Mouse (Mus musculus): ENCODE results near the gene Apol7a. TPM values are rescaled to one million over a fixed set of nuclear protein-coding genes. Genes with fewer than 3 reads are reported as not detected.

Gene Apol7a
- polyA plus RNA-seq, 1 experiment from 2014 or later, result 2.8 TPM

DNA sequence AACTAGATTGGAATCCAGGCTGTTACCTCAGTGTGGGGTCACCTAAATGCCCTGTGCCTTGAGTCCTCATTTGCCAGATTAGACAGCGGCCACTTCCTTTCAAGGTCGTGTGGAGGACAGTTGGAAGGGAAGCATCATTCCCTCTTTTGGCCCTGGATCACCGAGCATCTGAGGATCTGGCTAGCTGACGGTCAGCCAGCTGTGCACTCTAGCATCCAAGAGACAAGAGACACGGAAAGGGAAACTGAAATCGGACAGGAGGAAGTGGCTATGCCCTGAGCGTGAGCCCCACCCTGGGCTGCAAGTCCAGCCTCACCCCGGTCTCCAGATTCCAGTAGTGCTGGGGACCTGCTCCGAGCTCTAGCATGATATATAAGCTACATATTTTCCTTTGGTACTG lies 39.4 kb downstream of the Apol7a start:
- no peaks in the 10 kb centered on the region for H3K36me3 ChIP-seq (ENCODE audit: control insufficient read depth, insufficient read depth, low read length)
- H3K9ac ChIP-seq (replicated peaks; ENCODE audit: low read depth, low read length), result no peak overlapping the region
- ATAC-seq (ENCODE audit: insufficient number of reproducible peaks, insufficient read depth, low FRiP score, low read depth), result no peak
- H3K27ac ChIP-seq (ENCODE audit: low read length), result no peak overlapping the region
- WGBS, result 63% methylated on average over 9 of the region's 9 CpGs
- no peaks in the 10 kb centered on the region for H3K27me3 ChIP-seq (ENCODE audit: control insufficient read depth, insufficient read depth, low read length)
- no peaks in the 10 kb centered on the region for H3K9me3 ChIP-seq (ENCODE audit: control insufficient read depth, low read depth, low read length)
- no peak overlapping the region for H3K4me3 ChIP-seq (ENCODE audit: low read depth, low read length)
- H3K4me2 ChIP-seq (replicated peaks; ENCODE audit: low read depth, low read length), result no peak overlapping the region
- H3K4me1 ChIP-seq (ENCODE audit: control insufficient read depth, insufficient read depth, low read length), result peaks cover 30% of the 10 kb centered on the region

DNA sequence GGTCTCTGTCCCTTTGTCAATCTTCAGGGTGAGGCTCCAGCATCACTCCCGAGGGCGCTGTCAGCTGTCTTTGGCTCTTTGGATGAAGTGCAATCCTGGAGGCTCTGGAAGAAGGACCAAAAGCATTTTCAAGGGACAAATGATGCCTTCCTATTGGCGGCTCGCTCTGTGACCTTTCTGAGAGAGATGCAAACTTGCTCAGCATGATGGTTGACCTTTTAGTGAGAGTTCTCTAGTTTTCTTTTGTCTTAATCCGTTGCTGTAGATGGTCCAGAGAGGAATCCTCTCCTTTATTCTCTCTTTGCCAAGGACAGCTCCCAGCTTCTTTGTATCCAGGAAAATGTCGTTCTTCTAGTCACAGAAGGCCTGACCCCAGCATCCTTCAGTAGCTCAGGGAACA lies 39.8 kb downstream of the Apol7a start:
- 36% methylated on average over 6 of the region's 6 CpGs for WGBS

GRCm38 (mm10) chr15:77358320-77359040 lies 40.4 kb downstream of the Apol7a start:
- ATAC-seq (ENCODE audit: insufficient number of reproducible peaks, insufficient read depth, low FRiP score, low read depth), result peak; percentile 84
- 0 out of 2 replicates have a peak overlapping the region, but pooled peaks have one; percentile 39 for H3K27ac ChIP-seq (ENCODE audit: low read length)

More for the DNA sequence above, 39.8 kb downstream of the Apol7a start:
- H3K27me3 ChIP-seq (ENCODE audit: control insufficient read depth, insufficient read depth, low read length), result no peaks in the 10 kb centered on the region
- H3K4me2 ChIP-seq (replicated peaks; ENCODE audit: low read depth, low read length), result peak overlapping the region; percentile 39
- no peaks in the 10 kb centered on the region for H3K36me3 ChIP-seq (ENCODE audit: control insufficient read depth, insufficient read depth, low read length)
- H3K9ac ChIP-seq (replicated peaks; ENCODE audit: low read depth, low read length), result peak overlapping the region; percentile 28; the same call in 1 of the 2 replicates
- ATAC-seq (ENCODE audit: insufficient number of reproducible peaks, insufficient read depth, low FRiP score, low read depth), result no peak
- H3K9me3 ChIP-seq (ENCODE audit: control insufficient read depth, low read depth, low read length), result no peaks in the 10 kb centered on the region
- H3K4me1 ChIP-seq (ENCODE audit: control insufficient read depth, insufficient read depth, low read length), result peaks cover 31% of the 10 kb centered on the region
- 0 out of 2 replicates have a peak overlapping the region, but pooled peaks have one; percentile 39 for H3K27ac ChIP-seq (ENCODE audit: low read length)
- peak overlapping the region; percentile 17; the same call in 1 of the 2 replicates for H3K4me3 ChIP-seq (ENCODE audit: low read depth, low read length)

GRCm38 (mm10) chr15:77356248-77356810 lies 42.6 kb downstream of the Apol7a start:
- no peaks in the 10 kb centered on the region for H3K36me3 ChIP-seq (ENCODE audit: control insufficient read depth, insufficient read depth, low read length)
- ATAC-seq (ENCODE audit: insufficient number of reproducible peaks, insufficient read depth, low FRiP score, low read depth), result no peak

More at GRCm38 (mm10) chr15:77358320-77359040, 40.4 kb downstream of the Apol7a start:
- Histone ChIP-seq H3K4me3 (ENCODE audit: low read depth, low read length) (peak overlapping the region; percentile 17), H3K36me3 (ENCODE audit: control insufficient read depth, insufficient read depth, low read length) (no peaks in the 10 kb centered on the region), H3K9ac (replicated peaks; ENCODE audit: low read depth, low read length) (peak overlapping the region; percentile 28; the same call in 1 of the 2 replicates), H3K9me3 (ENCODE audit: control insufficient read depth, low read depth, low read length) (no peaks in the 10 kb centered on the region), H3K4me2 (replicated peaks; ENCODE audit: low read depth, low read length) (peak overlapping the region; percentile 39), H3K27me3 (ENCODE audit: control insufficient read depth, insufficient read depth, low read length) (no peaks in the 10 kb centered on the region), H3K4me1 (ENCODE audit: control insufficient read depth, insufficient read depth, low read length) (peaks cover 33% of the 10 kb centered on the region)
- WGBS, result 9% methylated on average over 29 of the region's 29 CpGs

GRCm38 (mm10) chr15:77354848-77355551 lies 43.9 kb downstream of the Apol7a start:
- Histone ChIP-seq H3K36me3 (ENCODE audit: control insufficient read depth, insufficient read depth, low read length) (no peaks in the 10 kb centered on the region), H3K4me1 (ENCODE audit: control insufficient read depth, insufficient read depth, low read length) (peaks cover 33% of the 10 kb centered on the region), H3K4me3 (ENCODE audit: low read depth, low read length) (no peak overlapping the region), H3K27me3 (ENCODE audit: control insufficient read depth, insufficient read depth, low read length) (no peaks in the 10 kb centered on the region), H3K9ac (replicated peaks; ENCODE audit: low read depth, low read length) (no peak overlapping the region), H3K27ac (ENCODE audit: low read length) (no peak overlapping the region), H3K9me3 (ENCODE audit: control insufficient read depth, low read depth, low read length) (no peaks in the 10 kb centered on the region), H3K4me2 (replicated peaks; ENCODE audit: low read depth, low read length) (no peak overlapping the region)
- WGBS, result 64% methylated on average over 6 of the region's 6 CpGs
- ATAC-seq (ENCODE audit: insufficient number of reproducible peaks, insufficient read depth, low FRiP score, low read depth), result no peak

More at GRCm38 (mm10) chr15:77356248-77356810, 42.6 kb downstream of the Apol7a start:
- no peaks in the 10 kb centered on the region for H3K27me3 ChIP-seq (ENCODE audit: control insufficient read depth, insufficient read depth, low read length)
- WGBS, result 9% methylated on average over 11 of the region's 11 CpGs
- no peak overlapping the region for H3K4me3 ChIP-seq (ENCODE audit: low read depth, low read length)
- H3K9ac ChIP-seq (replicated peaks; ENCODE audit: low read depth, low read length), result no peak overlapping the region
- H3K4me1 ChIP-seq (ENCODE audit: control insufficient read depth, insufficient read depth, low read length), result peaks cover 33% of the 10 kb centered on the region
- no peaks in the 10 kb centered on the region for H3K9me3 ChIP-seq (ENCODE audit: control insufficient read depth, low read depth, low read length)
- H3K4me2 ChIP-seq (replicated peaks; ENCODE audit: low read depth, low read length), result 0 out of 2 replicates have a peak overlapping the region, but pooled peaks have one; percentile 29
- no peak overlapping the region for H3K27ac ChIP-seq (ENCODE audit: low read length)

DNA sequence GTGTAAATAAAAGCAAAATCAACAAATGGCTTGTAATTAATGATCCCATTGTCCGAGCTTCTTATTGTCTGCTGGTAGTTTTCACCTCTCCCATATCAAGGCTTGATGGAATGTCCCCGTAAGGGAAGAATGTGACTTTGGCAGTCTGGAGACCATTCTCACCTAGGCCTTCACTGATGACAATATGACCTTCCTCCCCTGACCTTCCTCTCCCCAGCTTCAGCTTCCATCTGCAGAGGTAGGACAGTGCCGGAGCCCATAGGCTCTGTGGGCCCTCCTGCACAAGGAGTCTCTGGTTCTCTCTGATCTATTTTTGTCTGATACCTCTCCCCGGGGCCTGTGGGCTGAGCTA lies 44.4 kb downstream of the Apol7a start:
- no peaks in the 10 kb centered on the region for H3K9me3 ChIP-seq (ENCODE audit: control insufficient read depth, low read depth, low read length)
- no peak overlapping the region for H3K4me3 ChIP-seq (ENCODE audit: low read depth, low read length)
- no peaks in the 10 kb centered on the region for H3K36me3 ChIP-seq (ENCODE audit: control insufficient read depth, insufficient read depth, low read length)
- H3K27ac ChIP-seq (ENCODE audit: low read length), result no peak overlapping the region
- no peaks in the 10 kb centered on the region for H3K27me3 ChIP-seq (ENCODE audit: control insufficient read depth, insufficient read depth, low read length)
- no peak overlapping the region for H3K9ac ChIP-seq (replicated peaks; ENCODE audit: low read depth, low read length)
- 59% methylated on average over 4 of the region's 4 CpGs for whole genome bisulfite sequencing
- peaks cover 31% of the 10 kb centered on the region for H3K4me1 ChIP-seq (ENCODE audit: control insufficient read depth, insufficient read depth, low read length)
- H3K4me2 ChIP-seq (replicated peaks; ENCODE audit: low read depth, low read length), result no peak overlapping the region
- ATAC-seq (ENCODE audit: insufficient number of reproducible peaks, insufficient read depth, low FRiP score, low read depth), result no peak

GRCm38 (mm10) chr15:77353764-77354163 lies 45.1 kb downstream of the Apol7a start:
- peaks cover 26% of the 10 kb centered on the region; the same call in 1 of the 2 replicates for H3K4me1 ChIP-seq (ENCODE audit: control insufficient read depth, insufficient read depth, low read length)
- H3K27me3 ChIP-seq (ENCODE audit: control insufficient read depth, insufficient read depth, low read length), result no peaks in the 10 kb centered on the region
- ATAC-seq (ENCODE audit: insufficient number of reproducible peaks, insufficient read depth, low FRiP score, low read depth), result no peak
- no peak overlapping the region for H3K9ac ChIP-seq (replicated peaks; ENCODE audit: low read depth, low read length)
- H3K27ac ChIP-seq (ENCODE audit: low read length), result no peak overlapping the region
- no peaks in the 10 kb centered on the region for H3K9me3 ChIP-seq (ENCODE audit: control insufficient read depth, low read depth, low read length)
- no peak overlapping the region for H3K4me2 ChIP-seq (replicated peaks; ENCODE audit: low read depth, low read length)
- WGBS, result 10% methylated on average over 4 of the region's 4 CpGs
- H3K36me3 ChIP-seq (ENCODE audit: control insufficient read depth, insufficient read depth, low read length), result no peaks in the 10 kb centered on the region
- no peak overlapping the region for H3K4me3 ChIP-seq (ENCODE audit: low read depth, low read length)

GRCm38 (mm10) chr15:77352863-77353262 lies 46.0 kb downstream of the Apol7a start:
- H3K4me3 ChIP-seq (ENCODE audit: low read depth, low read length), result no peak overlapping the region

More at GRCm38 (mm10) chr15:77352863-77353262, 46.0 kb downstream of the Apol7a start:
- H3K27me3 ChIP-seq (ENCODE audit: control insufficient read depth, insufficient read depth, low read length), result no peaks in the 10 kb centered on the region
- 65% methylated on average over 7 of the region's 7 CpGs for WGBS
- ATAC-seq (ENCODE audit: insufficient number of reproducible peaks, insufficient read depth, low FRiP score, low read depth), result no peak
- peaks cover 23% of the 10 kb centered on the region; the same call in 1 of the 2 replicates for H3K4me1 ChIP-seq (ENCODE audit: control insufficient read depth, insufficient read depth, low read length)
- no peak overlapping the region for H3K27ac ChIP-seq (ENCODE audit: low read length)
- H3K4me2 ChIP-seq (replicated peaks; ENCODE audit: low read depth, low read length), result no peak overlapping the region
- H3K36me3 ChIP-seq (ENCODE audit: control insufficient read depth, insufficient read depth, low read length), result no peaks in the 10 kb centered on the region
- H3K9ac ChIP-seq (replicated peaks; ENCODE audit: low read depth, low read length), result no peak overlapping the region
- no peaks in the 10 kb centered on the region for H3K9me3 ChIP-seq (ENCODE audit: control insufficient read depth, low read depth, low read length)
